Mouse (Mus musculus): ENCODE measurements at regions not wholly inside any gene's neighbourhood (a gene's known extent, or its start where the extent isn't known, plus 50 kb on each side); places are given as distances from the start of the nearest gene placed in this dataset.

- Histone ChIP-seq H3K4me3 (no peak overlapping the region), H3K27ac (no peak overlapping the region)
- no peak for DNase-seq (ENCODE audit: low spot score in 2 of 2)
- TF ChIP-seq CTCF (conservative IDR thresholded peaks at IDR 0.05): no peak
Measured at GRCm38 (mm10) chr5:43087077-43087476, 145.9 kb upstream of the Cpeb2 start.

- no peak for DNase-seq (ENCODE audit: low spot score in 2 of 2)
- H3K27ac ChIP-seq: no peak overlapping the region
- H3K4me3 ChIP-seq: no peak overlapping the region
- no peak for TF ChIP-seq CTCF (conservative IDR thresholded peaks at IDR 0.05)
Measured at GRCm38 (mm10) chr5:43087907-43088387, 145.0 kb upstream of the Cpeb2 start.

GRCm38 (mm10) chr5:43088650-43089397 lies 144.1 kb upstream of the Cpeb2 start:
- no peak overlapping the region for H3K27ac ChIP-seq
- no peak for TF ChIP-seq CTCF (conservative IDR thresholded peaks at IDR 0.05)
- DNase-seq (ENCODE audit: low spot score in 2 of 2): no peak
- H3K4me3 ChIP-seq: no peak overlapping the region

GRCm38 (mm10) chr5:43089475-43089874 lies 143.5 kb upstream of the Cpeb2 start:
- no peak for DNase-seq (ENCODE audit: low spot score in 2 of 2)
- no peak overlapping the region for H3K4me3 ChIP-seq
- TF ChIP-seq CTCF (conservative IDR thresholded peaks at IDR 0.05): no peak
- no peak overlapping the region for H3K27ac ChIP-seq

GRCm38 (mm10) chr5:43089941-43090340 lies 143.0 kb upstream of the Cpeb2 start:
- Histone ChIP-seq H3K4me3 (no peak overlapping the region), H3K27ac (no peak overlapping the region)
- no peak for TF ChIP-seq CTCF (conservative IDR thresholded peaks at IDR 0.05)
- no peak for DNase-seq (ENCODE audit: low spot score in 2 of 2)

- no peak for DNase-seq (ENCODE audit: low spot score in 2 of 2)
Measured at GRCm38 (mm10) chr5:43093647-43094326, 139.2 kb upstream of the Cpeb2 start.

GRCm38 (mm10) chr5:43094329-43094898 lies 138.6 kb upstream of the Cpeb2 start:
- TF ChIP-seq CTCF (conservative IDR thresholded peaks at IDR 0.05): no peak
- Histone ChIP-seq H3K4me3 (no peak overlapping the region), H3K27ac (no peak overlapping the region)
- no peak for DNase-seq (ENCODE audit: low spot score in 2 of 2)

More at GRCm38 (mm10) chr5:43093647-43094326, 139.2 kb upstream of the Cpeb2 start:
- Histone ChIP-seq H3K27ac (no peak overlapping the region), H3K4me3 (no peak overlapping the region)
- TF ChIP-seq CTCF (conservative IDR thresholded peaks at IDR 0.05): no peak

- TF ChIP-seq CTCF (conservative IDR thresholded peaks at IDR 0.05): no peak
- H3K27ac ChIP-seq: no peak overlapping the region
- H3K4me3 ChIP-seq: no peak overlapping the region
- no peak for DNase-seq (ENCODE audit: low spot score in 2 of 2)
Measured at GRCm38 (mm10) chr5:43102000-43102459, 130.9 kb upstream of the Cpeb2 start.

GRCm38 (mm10) chr5:43102590-43102989 lies 130.4 kb upstream of the Cpeb2 start:
- no peak overlapping the region for H3K4me3 ChIP-seq
- no peak overlapping the region for H3K27ac ChIP-seq
- TF ChIP-seq CTCF (conservative IDR thresholded peaks at IDR 0.05): no peak
- no peak for DNase-seq (ENCODE audit: low spot score in 2 of 2)

GRCm38 (mm10) chr5:43103728-43104127 lies 129.2 kb upstream of the Cpeb2 start:
- DNase-seq (ENCODE audit: low spot score in 2 of 2): peak in 1 of 2 experiments; percentile 50
- no peak for TF ChIP-seq CTCF (conservative IDR thresholded peaks at IDR 0.05)
- Histone ChIP-seq H3K27ac (peak overlapping the region; percentile 7; the same call in 1 of the 2 replicates), H3K4me3 (no peak overlapping the region)

- Histone ChIP-seq H3K27ac (no peak overlapping the region), H3K4me3 (no peak overlapping the region)
- TF ChIP-seq CTCF (conservative IDR thresholded peaks at IDR 0.05): no peak
- DNase-seq (ENCODE audit: low spot score in 2 of 2): no peak
Measured at GRCm38 (mm10) chr5:43105528-43105927, 127.4 kb upstream of the Cpeb2 start.

GRCm38 (mm10) chr5:43107436-43108259 lies 125.3 kb upstream of the Cpeb2 start:
- Histone ChIP-seq H3K4me3 (no peak overlapping the region), H3K27ac (no peak overlapping the region)
- no peak for DNase-seq (ENCODE audit: low spot score in 2 of 2)
- TF ChIP-seq CTCF (conservative IDR thresholded peaks at IDR 0.05): no peak

GRCm38 (mm10) chr5:43108260-43108589 lies 124.7 kb upstream of the Cpeb2 start:
- no peak for TF ChIP-seq CTCF (conservative IDR thresholded peaks at IDR 0.05)
- no peak for DNase-seq (ENCODE audit: low spot score in 2 of 2)
- H3K27ac ChIP-seq: no peak overlapping the region
- no peak overlapping the region for H3K4me3 ChIP-seq
